ENCODE assay signal across 8 mouse cellular contexts in the genomic region with DNA sequence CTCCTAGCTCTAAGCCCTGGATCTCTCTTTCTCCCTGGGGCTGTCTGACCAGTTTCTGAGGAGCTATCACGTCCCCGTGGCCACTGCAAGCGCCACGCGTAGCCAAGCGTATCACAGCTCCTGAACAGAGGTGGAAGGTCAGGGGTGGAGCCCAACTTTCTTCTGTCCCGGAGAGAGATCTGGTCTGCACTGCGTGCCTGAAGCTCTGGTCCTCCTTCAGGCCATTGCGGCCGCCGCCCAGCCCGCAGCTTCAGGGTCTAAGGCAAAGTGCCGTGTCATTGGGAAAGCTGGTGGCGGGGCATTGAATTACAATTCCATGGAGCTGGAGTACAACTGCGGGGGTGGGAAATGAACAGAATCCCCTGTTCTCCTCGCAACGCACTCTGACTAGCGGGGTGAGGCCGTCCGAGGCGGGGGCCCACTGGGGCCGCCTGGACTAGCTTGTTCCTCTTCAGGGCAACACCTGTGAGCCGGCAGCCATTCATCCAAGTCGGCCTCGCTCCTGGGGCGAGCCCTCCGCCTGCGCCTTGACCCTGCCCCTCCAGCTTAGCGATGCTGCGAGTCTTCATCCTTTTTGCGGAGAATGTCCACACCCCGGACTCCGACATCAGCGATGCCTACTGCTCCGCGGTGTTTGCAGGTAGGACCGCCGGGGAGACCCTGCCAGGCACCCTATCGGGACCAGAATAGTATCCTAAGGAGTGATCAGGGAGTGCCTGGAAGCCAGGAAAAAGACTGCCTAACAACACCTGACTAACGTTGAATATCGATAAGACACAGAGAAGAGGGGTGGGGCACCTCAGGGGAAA. TPM values are rescaled to one million over a fixed set of nuclear protein-coding genes. Genes with fewer than 3 reads are reported as not detected.
A peak's percentile ranks its signal among the peaks of the same experiment; 100 is the strongest.
DNase-seq lines count a peak whose midpoint lies in the region; ATAC-seq and TF ChIP-seq lines count a peak whose summit lies in the region.

A gene (plus strand): TSS at position 228 of the 809 bp plus-strand sequence.

- TF ChIP-seq POLR2A in embryonic fibroblast, embryonic 13.5 days (IDR thresholded peaks at IDR 0.05; ENCODE audit: low read depth, low read length) = peak; percentile 66

- DNase-seq in 3134 (ENCODE audit: extremely low read depth, insufficient read length, low spot score) (peak; percentile 50), MN1 (ENCODE audit: low spot score) (peak; percentile 69)
- DNase-seq in kidney, postnatal 10 days = peak; percentile 64
- peak; percentile 62 for DNase-seq in mesoderm, embryonic 11.5 days (ENCODE audit: low read depth, low spot score)
- peak; percentile 23 for DNase-seq in urinary bladder, postnatal 25 days (ENCODE audit: low spot score)
- DNase-seq in thymus, postnatal 10 days (ENCODE audit: low spot score in 2 of 2) = no peak

- peak within 1 kb of the TSS; percentile 89 for H3K27ac ChIP-seq in embryonic fibroblast, embryonic 13.5 days (ENCODE audit: insufficient read depth, low read length)
- peak within 1 kb of the TSS; percentile 92 for H3K27ac ChIP-seq in heart, embryonic 15.5 days

- H3K9me3 ChIP-seq in heart, embryonic 15.5 days (replicated peaks) = no peaks in the 10 kb centered on the region

- under 1% methylated on average over 41 of the region's 41 CpGs for WGBS in heart, embryonic 15.5 days

- no peaks in the 10 kb centered on the region for H3K27me3 ChIP-seq in heart, embryonic 15.5 days

- no peaks in the 10 kb centered on the region for H3K36me3 ChIP-seq in heart, embryonic 15.5 days

- TF ChIP-seq CTCF in embryonic fibroblast, embryonic 13.5 days (IDR thresholded peaks at IDR 0.05; ENCODE audit: borderline replicate concordance, insufficient read depth, low read length) = no peak

- ATAC-seq in heart, embryonic 15.5 days (replicated peaks; ENCODE audit: insufficient number of reproducible peaks, insufficient read depth, low FRiP score, low read depth) = peak; percentile 53

- no peaks in the 10 kb centered on the region for H3K4me1 ChIP-seq in embryonic fibroblast, embryonic 13.5 days (ENCODE audit: control insufficient read depth, insufficient read depth, low read length)
- H3K4me1 ChIP-seq in heart, embryonic 15.5 days (replicated peaks) = peaks cover 47% of the 10 kb centered on the region

- H3K9ac ChIP-seq in heart, embryonic 15.5 days = peak within 1 kb of the TSS; percentile 61

- H3K4me2 ChIP-seq in heart, embryonic 15.5 days = peak within 1 kb of the TSS; percentile 92

- peak within 1 kb of the TSS; percentile 63 for H3K4me3 ChIP-seq in embryonic fibroblast, embryonic 13.5 days (ENCODE audit: insufficient read depth, low read length)
- peak within 1 kb of the TSS; percentile 59 for H3K4me3 ChIP-seq in heart, embryonic 15.5 days

RNA-seq across cellular contexts. Expression of the gene that starts here (rescaled TPM):
- polyA plus RNA-seq in embryonic fibroblast, embryonic 13.5 days (2011; ENCODE audit: insufficient read length, low read depth, missing spikeins) = 39.8 and 65.1 TPM in 2 replicates
- 12.4 and 14.4 TPM in 2 replicates for polyA plus RNA-seq in heart, embryonic 15.5 days (2015; fragmentation: Nextera tagmentation; extraction: Ambion mirVana)

Comparison
In these comparisons a context has a peak if more than half of its experiments do, and no peak if none do; other contexts are left out.
1. DNase-seq: peak in 3134 (single experiment), MN1 (single experiment), kidney, postnatal 10 days (single experiment), mesoderm, embryonic 11.5 days (single experiment) and urinary bladder, postnatal 25 days (single experiment); none in thymus, postnatal 10 days (0 of 2).